Mouse (Mus musculus) retina, postnatal 1 day (tissue): Measurements from ENCODE around the gene Bahcc1.

Experiments used
- DNase-seq: peaks from one replicate; pipeline ENCODE4 v3.0.0-alpha.2; 2012

Bahcc1 gene

GRCm38 (mm10) chr11:120232230-120233097, at the start of gene Bahcc1:
Gene Bahcc1 (plus strand): TSS chr11:120232947.
- DNase-seq, result peak; percentile 100

- DNase-seq, result no peak
These were observed 49.6 kb upstream of the Bahcc1 start for GRCm38 (mm10) chr11:120183180-120183579.

DNA sequence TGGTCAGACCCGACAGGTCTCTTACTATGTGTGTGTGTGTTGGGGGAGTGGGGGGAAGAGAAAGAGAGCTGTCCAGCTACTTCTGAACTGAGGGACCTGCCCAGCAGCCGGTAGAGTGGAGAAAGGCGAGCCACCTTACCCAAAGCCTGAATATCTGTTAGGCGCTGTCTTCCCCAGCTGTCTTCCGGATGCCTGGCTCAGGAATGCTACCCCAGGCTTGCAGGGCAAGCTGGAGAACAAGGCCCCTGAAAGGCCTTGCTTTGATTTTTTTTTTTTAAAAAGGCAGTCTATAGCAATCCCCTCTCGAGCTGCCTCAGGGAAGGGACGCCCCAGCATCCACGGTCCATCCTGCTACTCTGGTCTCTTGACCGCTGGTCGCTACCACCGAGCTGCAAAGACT, 49.0 kb upstream of the Bahcc1 start:
- DNase-seq, result peak; percentile 43

DNA sequence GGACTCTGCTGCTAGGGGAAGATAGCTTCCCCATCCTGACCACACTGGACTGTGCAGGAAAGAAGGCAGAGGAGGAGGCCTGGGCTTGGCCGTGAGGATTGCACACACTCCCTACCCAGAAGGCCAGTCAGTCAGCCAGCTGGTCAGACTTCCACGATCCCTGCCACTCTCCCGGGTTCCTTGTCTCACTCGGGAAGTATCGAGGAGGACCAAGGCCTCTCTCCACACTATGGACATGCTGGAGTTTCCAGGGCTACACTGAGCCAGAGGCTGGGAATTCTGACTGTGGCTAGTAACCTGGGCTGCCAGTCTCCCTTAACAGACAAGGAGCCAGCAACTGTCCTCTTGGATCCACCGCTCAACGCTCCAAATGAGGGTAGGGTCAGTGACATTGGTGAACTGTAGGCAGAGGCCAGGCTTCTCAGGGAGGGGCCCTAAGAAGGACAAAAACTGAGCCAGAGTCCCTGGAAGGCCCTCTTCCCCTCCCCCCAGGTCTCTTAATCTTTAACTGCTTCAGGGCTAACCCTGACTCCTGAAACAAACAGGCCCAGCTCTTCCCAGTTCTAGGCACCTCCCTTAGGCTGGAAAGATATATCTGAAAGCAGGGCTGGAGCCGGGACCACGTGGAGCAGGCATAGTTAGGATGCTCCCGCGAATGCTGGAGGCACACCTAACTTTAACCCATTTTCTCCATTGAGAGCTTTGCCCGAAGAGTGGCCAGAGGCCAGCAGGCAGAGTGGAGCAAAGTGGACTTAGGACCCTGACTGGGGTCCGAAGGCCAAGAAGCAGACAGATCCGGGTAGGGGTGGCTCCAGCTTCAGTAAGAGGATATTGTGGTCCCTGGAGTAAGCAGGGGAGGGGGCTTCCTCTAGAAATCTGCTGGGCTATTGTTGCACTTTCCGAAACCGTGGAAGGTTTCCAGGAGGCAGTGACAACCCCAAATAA, 48.1 kb upstream of the Bahcc1 start:
- DNase-seq, result peak; percentile 75

GRCm38 (mm10) chr11:120185316-120186141, 47.2 kb upstream of the Bahcc1 start:
- peak; percentile 94 for DNase-seq

DNA sequence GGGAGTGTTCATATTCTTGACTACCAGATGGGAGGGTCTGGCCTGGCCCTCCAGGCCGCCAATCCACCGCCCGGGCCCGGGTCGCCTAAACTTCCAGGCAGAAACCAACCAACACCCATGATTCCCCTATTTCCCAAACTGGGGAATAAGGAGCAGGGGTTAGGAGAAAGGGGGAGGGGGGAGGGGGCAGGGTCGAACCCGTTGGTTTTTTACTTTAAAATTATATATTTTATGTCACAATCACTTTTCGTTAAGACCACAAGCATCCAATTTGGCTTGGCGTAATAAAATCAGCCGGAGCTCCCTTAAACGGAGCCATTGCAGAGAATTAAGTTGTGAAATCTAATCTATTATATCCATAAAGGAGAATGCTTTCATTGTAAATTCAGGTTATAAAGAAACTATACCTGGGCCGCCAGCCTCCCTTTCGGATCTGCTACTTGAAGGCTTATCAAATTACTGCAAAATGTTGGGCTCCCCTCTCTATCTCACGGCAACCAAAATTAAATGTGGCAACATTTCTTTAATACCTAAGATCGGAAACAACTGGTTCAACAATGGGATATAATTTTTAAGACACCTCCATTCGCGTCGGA, 46.5 kb upstream of the Bahcc1 start:
- no peak for DNase-seq

- peak; percentile 63 for DNase-seq
These were observed 45.9 kb upstream of the Bahcc1 start for GRCm38 (mm10) chr11:120186821-120187235.

DNA sequence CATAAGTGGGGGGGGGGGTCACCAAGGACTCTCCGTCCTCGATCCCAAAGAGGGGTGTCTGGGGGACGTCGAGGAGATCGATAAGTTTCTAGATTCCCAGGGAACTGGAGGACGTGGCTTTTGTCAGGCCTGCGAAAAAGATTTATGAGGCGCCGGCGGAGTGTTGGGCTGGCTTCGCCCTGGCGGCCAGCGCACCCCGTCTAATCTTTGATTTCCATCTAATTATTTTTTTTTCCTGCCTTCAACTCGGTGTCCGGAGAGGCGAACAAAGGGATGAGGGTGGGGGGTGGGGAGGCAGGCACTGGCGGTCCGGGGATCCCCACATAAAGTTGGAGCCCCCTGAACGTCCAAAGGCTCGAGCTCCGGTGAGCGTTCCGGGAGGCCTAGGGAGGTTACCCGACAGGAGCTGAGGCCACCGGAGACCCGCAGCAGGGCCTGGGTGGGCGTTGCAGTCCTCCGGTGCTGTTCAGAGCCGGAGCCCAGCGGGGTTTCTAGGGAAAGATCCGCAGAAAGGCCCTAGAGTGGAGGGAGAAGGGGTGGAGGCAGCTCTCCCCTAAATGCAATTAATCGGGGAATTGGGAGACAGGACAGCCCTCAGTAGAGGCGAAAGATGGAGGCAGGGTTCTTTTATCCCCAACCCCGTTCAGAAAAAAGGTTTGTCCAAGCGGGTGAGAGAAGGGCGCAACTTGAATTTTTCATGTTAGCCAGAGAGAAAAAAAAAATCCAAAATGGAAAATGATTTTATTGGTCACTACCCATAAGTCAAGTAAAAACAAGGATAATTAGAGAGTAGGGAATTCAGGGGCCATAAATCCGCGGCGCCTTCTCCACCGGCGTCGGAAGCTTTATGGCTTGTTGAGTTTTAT, 45.3 kb upstream of the Bahcc1 start:
- DNase-seq, result peak; percentile 63

GRCm38 (mm10) chr11:120188102-120188480, 44.7 kb upstream of the Bahcc1 start:
- no peak for DNase-seq

DNA sequence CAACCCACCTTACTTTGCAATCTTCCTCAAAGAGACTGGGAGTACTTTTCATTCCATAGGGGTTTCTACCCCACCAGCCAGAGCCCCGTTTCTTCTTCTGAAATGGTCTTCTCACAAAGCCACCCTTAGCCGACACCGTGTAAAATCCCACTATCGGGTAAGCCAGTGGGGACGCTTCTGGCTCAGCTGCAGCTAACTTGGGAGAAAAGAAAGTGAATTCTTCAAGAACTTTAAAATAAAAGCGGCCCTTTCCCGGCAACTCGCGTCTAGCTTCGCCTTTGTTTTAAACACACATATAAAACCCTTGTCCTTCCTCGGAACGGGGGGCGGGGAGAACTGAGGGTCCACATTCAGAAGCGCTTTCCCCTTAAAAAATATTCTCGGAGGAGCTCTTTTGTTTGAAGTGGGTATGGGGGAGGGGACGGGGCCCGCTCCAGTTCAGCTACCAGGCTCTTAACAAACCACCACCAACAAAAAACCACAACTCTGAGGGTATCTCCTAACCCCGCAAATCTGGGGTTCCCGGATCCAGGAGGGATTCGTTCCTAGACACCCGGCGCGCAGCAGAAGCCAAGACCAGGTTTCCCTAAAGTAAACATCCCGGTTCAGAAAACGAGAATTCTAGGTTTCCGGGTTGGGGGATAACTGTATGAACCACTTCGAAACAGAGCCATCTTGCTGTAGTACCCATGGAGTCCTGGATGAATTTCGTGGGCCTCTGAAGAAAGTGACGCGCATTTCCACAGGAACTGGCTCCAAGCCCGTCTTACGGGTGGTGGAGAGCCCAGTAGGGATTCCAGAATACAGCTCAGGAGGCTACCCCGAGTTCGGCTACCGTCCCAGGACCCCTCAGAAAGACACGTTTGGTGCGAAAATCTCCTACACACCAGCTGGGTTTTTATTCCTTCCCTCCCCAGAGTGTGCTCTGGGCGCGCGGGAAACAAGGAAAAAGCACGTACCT, 44.0 kb upstream of the Bahcc1 start:
- peak; percentile 71 for DNase-seq

DNA sequence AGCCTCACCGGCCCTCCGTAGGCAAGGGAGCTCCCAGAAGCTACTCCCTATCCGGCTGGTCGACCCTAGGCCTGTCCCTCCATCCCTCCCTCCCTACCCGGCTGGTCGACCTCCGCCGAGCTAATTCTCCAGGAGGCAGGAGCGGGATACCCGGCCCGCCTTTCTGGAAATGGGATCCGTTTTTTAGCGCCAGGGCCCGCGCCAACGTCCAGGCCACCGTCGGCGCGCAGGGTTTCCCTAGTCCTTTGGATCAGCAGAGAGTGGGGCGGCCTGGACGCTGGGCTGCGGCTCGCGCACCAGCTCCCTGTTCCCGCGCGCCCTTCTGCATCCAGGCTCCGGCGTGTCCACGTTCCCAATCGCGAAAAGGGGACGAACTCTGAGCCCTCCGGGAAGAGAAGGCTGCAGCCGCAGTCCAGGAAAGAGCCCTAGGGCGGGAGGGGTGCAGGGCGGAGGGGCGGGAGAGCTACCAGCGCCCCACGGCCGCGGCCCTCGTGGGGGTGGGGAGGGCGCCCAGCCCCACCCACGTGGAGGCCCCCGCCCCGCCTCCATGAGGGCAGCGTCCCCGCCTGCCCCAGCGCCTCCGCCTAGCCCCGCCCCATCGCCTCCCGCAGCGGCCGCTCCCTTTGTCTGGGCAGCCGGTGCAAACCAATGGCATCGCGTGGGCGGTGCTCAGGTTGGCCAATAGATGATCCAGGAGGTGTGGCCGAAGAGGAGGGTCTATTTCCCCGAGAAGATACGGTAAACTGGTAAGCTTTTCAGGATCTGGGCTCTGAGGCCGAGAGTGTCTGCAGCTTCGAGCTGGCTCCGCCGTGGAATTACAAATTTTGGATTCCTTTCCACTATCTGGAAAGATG, 43.1 kb upstream of the Bahcc1 start:
- DNase-seq, result peak; percentile 99

- no peak for DNase-seq
These were observed 42.0 kb upstream of the Bahcc1 start for GRCm38 (mm10) chr11:120190526-120191412.

- peak; percentile 36 for DNase-seq
These were observed 33.9 kb upstream of the Bahcc1 start for GRCm38 (mm10) chr11:120198831-120199230.

- no peak for DNase-seq
These were observed 33.0 kb upstream of the Bahcc1 start for GRCm38 (mm10) chr11:120199766-120200165.

GRCm38 (mm10) chr11:120200621-120201020, 32.1 kb upstream of the Bahcc1 start:
- no peak for DNase-seq

- DNase-seq, result no peak
These were observed 28.5 kb upstream of the Bahcc1 start for GRCm38 (mm10) chr11:120204200-120204599.

DNA sequence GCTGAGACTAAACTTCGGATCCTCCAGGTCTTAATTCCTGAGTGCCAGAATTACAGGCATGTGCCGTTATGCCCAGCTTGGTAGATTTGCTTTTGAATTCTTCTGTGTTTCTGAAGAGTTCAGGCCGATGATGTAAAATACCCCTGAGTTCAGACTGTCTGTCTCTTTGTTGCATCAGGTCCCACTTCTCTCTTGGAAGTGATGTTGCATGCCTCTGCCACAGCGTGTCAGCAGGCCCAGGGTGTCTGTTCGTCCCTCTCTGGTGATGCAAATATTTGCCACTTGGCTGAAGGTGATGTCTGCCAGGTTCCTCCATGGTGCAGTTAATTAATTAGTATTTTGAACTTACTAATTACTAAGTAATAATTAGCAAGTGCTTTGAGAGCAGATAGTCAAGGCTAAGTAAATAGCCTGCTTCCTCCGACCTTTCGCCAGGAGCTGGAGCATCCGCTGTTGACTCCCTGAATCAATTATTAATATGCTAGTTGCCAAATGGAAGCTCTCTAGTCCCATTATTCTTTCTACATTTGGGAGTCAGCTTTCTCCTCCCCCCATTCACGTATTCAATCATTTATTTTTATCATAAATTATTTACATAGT, 26.6 kb upstream of the Bahcc1 start:
- no peak for DNase-seq
